Mouse (Mus musculus) erythroblast, embryonic 14.5 days (primary cell): ENCODE results near the gene Ush2a.

Experiments used
- GATA1 ChIP-seq: IDR thresholded peaks from 2 replicates; pipeline ENCODE4 v1.6.1; 2012; ENCODE audit warnings: low read length, inconsistent platforms, mixed read lengths
- TAL1 ChIP-seq: IDR thresholded peaks from 3 replicates; pipeline ENCODE4 v1.6.1; 2012; ENCODE audit warnings: low read length, inconsistent platforms, mixed read lengths

GRCm38 (mm10) chr1:188847242-188847641 is 585.4 kb downstream of the Ush2a start:
- TF ChIP-seq GATA1 (no peak), TAL1 (no peak)
